Mouse (Mus musculus) midbrain, embryonic 12.5 days (tissue): ENCODE results near the gene Fst. TPM values are rescaled to one million over a fixed set of nuclear protein-coding genes. Genes with fewer than 3 reads are reported as not detected.
A peak's percentile ranks its signal among the peaks of the same experiment; 100 is the strongest.

Experiments used
- ATAC-seq: fragments of 200-750 bp; cut with Nextera tagmentation; 2 replicates; pipeline ENCODE4 v1.8.0; 2017; ENCODE audit warnings: low read depth, moderate TSS enrichment, moderate library complexity; ENCODE audit not compliant: low FRiP score
- H3K27ac ChIP-seq: fragments of 300-500 bp; sonication (generic); replicated peaks from 2 replicates; pipeline ENCODE4 v1.5.1; 2016; ENCODE audit warnings: mild to moderate bottlenecking
- H3K27me3 ChIP-seq: fragments of 300-500 bp; sonication (generic); 2 replicates; pipeline ENCODE4 v1.6.1; 2016; ENCODE audit warnings: mild to moderate bottlenecking
- H3K36me3 ChIP-seq: fragments of 300-500 bp; sonication (generic); 2 replicates; pipeline ENCODE4 v1.6.1; 2016
- H3K4me1 ChIP-seq: fragments of 300-500 bp; sonication (generic); 2 replicates; pipeline ENCODE4 v1.6.1; 2016
- H3K4me2 ChIP-seq: fragments of 300-500 bp; sonication (generic); replicated peaks from 2 replicates; pipeline ENCODE4 v1.6.1; 2016; ENCODE audit warnings: mild to moderate bottlenecking, moderate library complexity
- H3K4me3 ChIP-seq: fragments of 300-500 bp; sonication (generic); 2 replicates; pipeline ENCODE4 v1.5.1; 2016; ENCODE audit warnings: mild to moderate bottlenecking
- H3K9ac ChIP-seq: fragments of 300-500 bp; sonication (generic); replicated peaks from 2 replicates; pipeline ENCODE4 v1.6.1; 2016; ENCODE audit warnings: mild to moderate bottlenecking, moderate library complexity
- H3K9me3 ChIP-seq: fragments of 300-500 bp; sonication (generic); 2 replicates; pipeline ENCODE4 v1.6.1; 2016; ENCODE audit warnings: mild to moderate bottlenecking
- WGBS: fragments of 180-500 bp; shearing (Covaris S2); methylation state at CpG from one replicate; pipeline ENCODE4 v1.1.7; 2016; 5-methylcytosine and 5-hydroxymethylcytosine counted together
- polyA plus RNA-seq: library from polyadenylated mRNA; unstranded; fragments of >200 nt; fragmentation: Nextera tagmentation; extraction: Ambion mirVana; gene quantifications from 2 replicates; pipeline ENCODE4 v1.2.1, GENCODE M21; 2016

Fst gene
- 36.1 and 40.5 TPM in 2 replicates for polyA plus RNA-seq

DNA sequence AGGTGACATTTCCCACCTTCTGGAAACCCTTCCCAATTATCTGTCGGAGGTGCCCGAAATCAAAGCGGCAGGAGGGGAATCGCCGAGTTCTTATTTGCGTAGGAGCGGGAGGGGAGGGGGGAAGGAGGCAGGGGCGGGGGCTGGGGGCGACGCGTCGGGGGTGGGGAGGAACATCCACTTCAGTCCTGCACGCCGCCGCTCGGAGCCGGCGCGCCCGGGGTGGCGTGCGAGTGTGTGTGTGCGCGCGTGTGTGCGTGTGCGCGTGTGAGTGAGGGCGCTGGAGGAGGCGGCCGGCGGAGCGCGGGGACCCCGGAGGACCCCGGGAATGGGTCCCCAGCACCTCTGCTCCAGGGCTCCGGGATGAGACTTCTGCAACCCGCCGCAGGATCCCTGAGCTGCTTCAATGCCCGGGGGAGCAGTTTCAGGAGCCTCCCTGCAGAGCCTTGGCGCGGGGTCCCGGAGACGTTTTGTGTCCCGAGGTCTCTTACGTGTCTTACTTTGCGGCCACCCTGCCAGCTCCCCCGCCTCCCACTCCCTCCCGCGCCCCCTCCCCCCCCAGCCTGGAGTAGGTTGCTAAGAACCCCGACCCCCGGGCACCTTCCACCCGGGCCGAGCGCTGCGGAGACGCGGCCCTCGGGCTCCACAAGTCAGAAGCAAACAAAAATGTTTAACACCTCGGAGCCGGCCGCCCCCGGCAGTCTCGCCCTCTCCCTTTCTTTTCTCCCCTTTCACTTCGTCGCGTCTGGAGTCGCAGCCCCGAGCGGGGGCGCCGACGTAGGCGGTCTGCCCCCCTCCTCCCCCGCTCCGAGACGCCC is at the start of gene Fst:
Fst (minus strand) TSS at position 66 of the 815 bp plus-strand sequence.
- H3K36me3 ChIP-seq: no peaks in the 10 kb centered on the region
- H3K9ac ChIP-seq: peak within 1 kb of the TSS; percentile 74
- WGBS: under 1% methylated on average over 67 of the region's 77 CpGs
- H3K4me2 ChIP-seq: peak within 1 kb of the TSS; percentile 86
- H3K4me1 ChIP-seq: peaks cover 14% of the 10 kb centered on the region
- ATAC-seq: peak; percentile 56
- peak within 1 kb of the TSS; percentile 91 for H3K27ac ChIP-seq
- H3K27me3 ChIP-seq: peaks cover 15% of the 10 kb centered on the region; the same call in 1 of the 2 replicates
- peak within 1 kb of the TSS; percentile 60 for H3K4me3 ChIP-seq
- H3K9me3 ChIP-seq: no peaks in the 10 kb centered on the region

GRCm38 (mm10) chr13:114493826-114494225 is 35.1 kb upstream of the Fst start:
- H3K27me3 ChIP-seq: no peaks in the 10 kb centered on the region
- no peak overlapping the region for H3K27ac ChIP-seq
- no peak overlapping the region for H3K4me2 ChIP-seq
- H3K36me3 ChIP-seq: no peaks in the 10 kb centered on the region
- H3K4me1 ChIP-seq: no peaks in the 10 kb centered on the region
- H3K4me3 ChIP-seq: no peak overlapping the region
- ATAC-seq: no peak
- no peaks in the 10 kb centered on the region for H3K9me3 ChIP-seq
- H3K9ac ChIP-seq: no peak overlapping the region
- 78% methylated on average over 3 of the region's 3 CpGs for WGBS

DNA sequence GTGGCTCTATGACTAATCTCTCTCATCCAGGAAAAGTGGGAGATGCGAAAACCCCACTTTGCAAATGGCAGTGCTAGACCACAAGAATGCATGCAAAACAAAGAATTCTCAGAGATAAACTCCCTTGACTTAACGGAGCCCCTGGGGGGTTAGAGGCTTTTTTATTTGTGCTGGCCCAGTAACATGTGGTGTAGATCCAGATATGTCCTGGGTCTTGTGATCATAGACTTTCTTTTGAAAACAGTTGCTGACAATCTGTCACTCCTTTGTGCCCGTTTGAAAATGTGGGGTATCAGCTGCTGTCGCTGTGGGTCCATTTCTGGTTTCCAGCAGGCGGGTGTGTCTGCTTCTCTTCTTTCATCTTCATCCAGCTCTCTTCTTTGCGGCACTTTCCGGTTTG is 29.4 kb upstream of the Fst start:
- ATAC-seq: no peak
- Histone ChIP-seq H3K27ac (no peak overlapping the region), H3K36me3 (no peaks in the 10 kb centered on the region), H3K9me3 (no peaks in the 10 kb centered on the region), H3K4me3 (no peak overlapping the region), H3K4me2 (no peak overlapping the region), H3K4me1 (no peaks in the 10 kb centered on the region), H3K27me3 (no peaks in the 10 kb centered on the region), H3K9ac (no peak overlapping the region)
- WGBS: 72% methylated on average over 7 of the region's 7 CpGs

GRCm38 (mm10) chr13:114478329-114478728 is 19.6 kb upstream of the Fst start:
- no peak overlapping the region for H3K27ac ChIP-seq
- 88% methylated on average over 4 of the region's 4 CpGs for WGBS
- H3K27me3 ChIP-seq: 0 out of 2 replicates have a peak, but pooled peaks cover 3% of the 10 kb centered on the region
- ATAC-seq: no peak
- H3K4me2 ChIP-seq: no peak overlapping the region
- H3K9ac ChIP-seq: no peak overlapping the region
- H3K4me3 ChIP-seq: no peak overlapping the region
- H3K9me3 ChIP-seq: peaks cover 4% of the 10 kb centered on the region; the same call in 1 of the 2 replicates
- no peaks in the 10 kb centered on the region for H3K4me1 ChIP-seq
- no peaks in the 10 kb centered on the region for H3K36me3 ChIP-seq

DNA sequence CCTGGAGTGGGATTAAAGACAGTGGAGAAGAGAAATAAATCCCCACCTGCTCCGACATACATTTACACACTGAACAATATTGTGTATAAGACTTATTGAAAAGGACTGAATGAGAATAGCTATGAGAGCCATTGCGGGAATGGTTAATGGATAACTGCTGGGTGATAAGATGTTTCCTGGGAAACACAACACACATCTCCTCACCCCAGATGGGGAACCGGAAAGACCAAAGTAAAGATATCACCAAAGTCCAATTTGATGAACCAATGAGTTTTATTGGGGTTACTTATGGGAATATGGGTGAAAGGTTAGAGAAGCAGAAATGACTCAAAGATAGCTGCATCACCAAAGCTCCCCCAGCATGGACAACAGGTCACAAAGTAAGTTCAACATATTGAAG is 11.2 kb upstream of the Fst start:
- H3K4me2 ChIP-seq: no peak overlapping the region
- H3K9me3 ChIP-seq: no peaks in the 10 kb centered on the region
- 83% methylated on average over 3 of the region's 3 CpGs for WGBS

GRCm38 (mm10) chr13:114466269-114466919 is 7.6 kb upstream of the Fst start:
- 96% methylated on average over 6 of the region's 6 CpGs for WGBS
- peaks cover 5% of the 10 kb centered on the region; the same call in 1 of the 2 replicates for H3K27me3 ChIP-seq
- ATAC-seq: no peak

More for the DNA sequence above, 11.2 kb upstream of the Fst start:
- ATAC-seq: no peak
- H3K9ac ChIP-seq: no peak overlapping the region
- no peak overlapping the region for H3K4me3 ChIP-seq
- no peaks in the 10 kb centered on the region for H3K36me3 ChIP-seq
- no peak overlapping the region for H3K27ac ChIP-seq
- H3K4me1 ChIP-seq: no peaks in the 10 kb centered on the region
- no peaks in the 10 kb centered on the region for H3K27me3 ChIP-seq

DNA sequence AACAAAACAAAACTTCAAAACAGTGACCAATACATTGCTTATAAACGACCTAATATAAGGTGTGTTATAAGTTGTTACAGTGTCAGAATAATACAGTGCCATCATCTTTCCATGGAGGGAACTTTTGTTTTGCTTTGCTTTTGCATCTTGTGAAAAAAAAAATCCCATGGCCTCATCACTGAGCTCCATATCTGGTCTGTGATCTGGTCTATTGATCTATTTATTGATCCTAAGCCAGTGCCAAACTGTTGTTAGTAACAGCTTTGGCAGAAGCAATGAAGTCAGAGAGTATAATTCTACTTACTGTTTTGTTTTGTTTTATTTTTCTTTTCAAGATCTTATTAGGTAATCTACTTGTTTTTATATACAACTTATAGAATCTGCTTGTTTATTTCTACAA is 6.6 kb upstream of the Fst start:
- Histone ChIP-seq H3K4me2 (no peak overlapping the region), H3K36me3 (no peaks in the 10 kb centered on the region), H3K4me3 (no peak overlapping the region), H3K27me3 (peaks cover 6% of the 10 kb centered on the region; the same call in 1 of the 2 replicates), H3K4me1 (no peaks in the 10 kb centered on the region), H3K27ac (no peak overlapping the region), H3K9me3 (no peaks in the 10 kb centered on the region), H3K9ac (no peak overlapping the region)
- WGBS: 72% methylated on average over 1 of the region's 1 CpGs
- no peak for ATAC-seq

More at GRCm38 (mm10) chr13:114466269-114466919, 7.6 kb upstream of the Fst start:
- no peak overlapping the region for H3K4me2 ChIP-seq
- H3K4me1 ChIP-seq: no peaks in the 10 kb centered on the region
- no peak overlapping the region for H3K27ac ChIP-seq
- no peak overlapping the region for H3K9ac ChIP-seq
- no peak overlapping the region for H3K4me3 ChIP-seq
- H3K36me3 ChIP-seq: no peaks in the 10 kb centered on the region
- H3K9me3 ChIP-seq: no peaks in the 10 kb centered on the region

GRCm38 (mm10) chr13:114464824-114465223 is 6.1 kb upstream of the Fst start:
- H3K9me3 ChIP-seq: no peaks in the 10 kb centered on the region
- no peak overlapping the region for H3K4me3 ChIP-seq
- 83% methylated on average over 3 of the region's 3 CpGs for WGBS
- no peak overlapping the region for H3K4me2 ChIP-seq
- no peak overlapping the region for H3K9ac ChIP-seq
- no peak overlapping the region for H3K27ac ChIP-seq
- ATAC-seq: no peak
- no peaks in the 10 kb centered on the region for H3K4me1 ChIP-seq
- H3K36me3 ChIP-seq: no peaks in the 10 kb centered on the region
- H3K27me3 ChIP-seq: peaks cover 6% of the 10 kb centered on the region; the same call in 1 of the 2 replicates

DNA sequence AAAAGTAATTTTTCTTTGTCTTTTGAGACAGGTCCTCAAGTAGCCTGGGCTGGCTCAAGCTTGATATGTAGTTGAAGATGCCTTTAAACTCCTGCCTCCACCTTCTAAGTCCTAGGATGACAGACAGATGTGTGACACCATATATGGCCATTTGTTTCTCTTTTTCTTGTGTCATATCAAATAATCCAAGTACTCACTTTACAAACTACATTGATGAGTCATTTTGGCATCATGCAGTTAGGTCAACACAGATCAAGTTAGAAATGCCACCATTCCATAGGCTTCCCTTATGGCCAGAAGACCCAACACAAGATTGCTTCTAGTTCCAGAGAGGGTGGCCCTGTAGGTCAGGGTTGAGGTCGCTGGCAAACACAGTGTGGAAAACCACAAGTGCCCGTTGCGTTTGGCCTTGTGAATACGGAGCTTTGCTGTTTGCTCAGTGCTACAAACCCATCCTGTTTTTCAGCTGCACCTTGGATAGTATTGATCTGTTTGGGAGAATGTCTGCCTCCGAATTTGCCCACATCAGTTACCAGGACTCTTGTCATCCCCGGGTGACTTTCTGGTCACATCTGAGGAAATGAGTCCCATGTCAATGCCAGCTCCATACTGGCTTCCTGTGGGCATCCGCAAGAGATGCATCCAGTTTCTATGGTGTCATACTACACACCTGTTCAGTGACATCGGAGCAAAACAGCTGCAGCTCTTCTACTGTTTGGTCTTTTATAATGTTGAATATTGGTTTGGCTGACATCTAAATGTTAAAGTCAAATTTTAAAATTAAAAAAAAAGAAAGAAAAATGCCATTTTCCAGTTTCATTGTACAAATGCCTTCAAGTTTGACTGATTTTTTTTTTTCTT is 4.0 kb upstream of the Fst start:
- no peaks in the 10 kb centered on the region for H3K36me3 ChIP-seq
- H3K4me1 ChIP-seq: no peaks in the 10 kb centered on the region
- H3K4me2 ChIP-seq: no peak overlapping the region
- H3K27me3 ChIP-seq: peaks cover 10% of the 10 kb centered on the region; the same call in 1 of the 2 replicates
- H3K9me3 ChIP-seq: no peaks in the 10 kb centered on the region
- no peak overlapping the region for H3K27ac ChIP-seq
- ATAC-seq: no peak
- 85% methylated on average over 8 of the region's 8 CpGs for WGBS
- H3K9ac ChIP-seq: no peak overlapping the region
- no peak overlapping the region for H3K4me3 ChIP-seq

- Histone ChIP-seq H3K27me3 (peaks cover 15% of the 10 kb centered on the region; the same call in 1 of the 2 replicates), H3K4me2 (peak overlapping the region; percentile 86), H3K36me3 (no peaks in the 10 kb centered on the region), H3K9ac (peak overlapping the region; percentile 74), H3K27ac (peak overlapping the region; percentile 91), H3K4me1 (peaks cover 14% of the 10 kb centered on the region), H3K9me3 (no peaks in the 10 kb centered on the region), H3K4me3 (peak overlapping the region; percentile 60)
- WGBS: under 1% methylated on average over 29 of the region's 29 CpGs
- ATAC-seq: peak; percentile 76
These were observed 1.6 kb upstream of the Fst start for GRCm38 (mm10) chr13:114460306-114460892.

DNA sequence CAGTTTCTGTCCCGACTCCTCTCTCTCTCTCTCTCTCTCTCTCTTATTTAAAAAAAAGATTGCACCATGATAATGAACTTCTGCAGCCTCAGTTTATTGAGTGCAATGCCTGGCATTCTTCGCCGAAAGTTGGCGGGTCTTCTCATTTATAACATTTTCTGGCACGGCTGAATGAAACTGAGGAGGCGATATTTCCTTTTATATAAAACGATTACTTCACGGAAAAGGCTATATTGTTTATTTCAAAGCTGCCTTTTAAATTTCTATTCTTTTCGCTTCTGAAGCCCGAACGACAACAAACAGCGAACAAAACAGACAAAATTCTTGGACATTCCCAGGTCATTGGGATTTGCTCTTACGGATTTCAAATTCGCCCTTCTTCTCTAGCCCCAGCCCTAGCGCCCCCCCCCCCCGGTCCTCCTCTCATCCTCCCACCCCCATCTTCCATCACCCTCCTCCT is 980 bp upstream of the Fst start:
- no peak for ATAC-seq
- Histone ChIP-seq H3K4me2 (peak overlapping the region; percentile 86), H3K4me1 (peaks cover 14% of the 10 kb centered on the region), H3K4me3 (peak overlapping the region; percentile 60), H3K27me3 (peaks cover 15% of the 10 kb centered on the region; the same call in 1 of the 2 replicates), H3K27ac (peak overlapping the region; percentile 91), H3K9ac (peak overlapping the region; percentile 74), H3K36me3 (no peaks in the 10 kb centered on the region), H3K9me3 (no peaks in the 10 kb centered on the region)
- WGBS: under 1% methylated on average over 15 of the region's 16 CpGs
